Mouse (Mus musculus) G1E (cell line): ENCODE measurements around the gene Slc25a22. TPM values are rescaled to one million over a fixed set of nuclear protein-coding genes. Genes with fewer than 3 reads are reported as not detected.

ENCODE experiments used
- ATAC-seq: 2 replicates; pipeline ENCODE4 v1.8.0; 2016; ENCODE audit warnings: mild to moderate bottlenecking; ENCODE audit not compliant: insufficient number of reproducible peaks, poor library complexity, low FRiP score, severe bottlenecking; ENCODE audit errors: extremely low read depth
- DNase-seq: peaks from one replicate; pipeline ENCODE4 v3.0.0; 2012; ENCODE audit warnings: low spot score
- H3K27me3 ChIP-seq: 2 replicates; pipeline ENCODE4 v1.6.1; 2012; ENCODE audit warnings: mild to moderate bottlenecking, low read length, inconsistent platforms; ENCODE audit not compliant: insufficient read depth
- H3K36me3 ChIP-seq: replicated peaks from 2 replicates; pipeline ENCODE3; 2012; ENCODE audit warnings: mild to moderate bottlenecking, inconsistent platforms
- H3K4me1 ChIP-seq: 2 replicates; pipeline ENCODE4 v1.6.1; 2012; ENCODE audit warnings: low read depth, low read length, inconsistent platforms, mixed read lengths; ENCODE audit not compliant: insufficient read depth
- H3K4me3 ChIP-seq: 2 replicates; pipeline ENCODE4 v1.5.1; 2012; ENCODE audit warnings: low read depth, mild to moderate bottlenecking, inconsistent platforms, low read length, moderate library complexity, mixed read lengths
- H3K9me3 ChIP-seq: replicated peaks from 2 replicates; pipeline ENCODE4 v1.6.1; 2012; ENCODE audit warnings: inconsistent platforms
- CTCF ChIP-seq: IDR thresholded peaks from 2 replicates; pipeline ENCODE4 v1.5.1; 2012; ENCODE audit warnings: low read depth, low read length, inconsistent platforms, mixed read lengths
- GATA1 ChIP-seq: IDR thresholded peaks from 2 replicates; pipeline ENCODE4 v1.6.1; 2012; ENCODE audit warnings: borderline replicate concordance, low read length, inconsistent platforms, mixed read lengths
- GATA2 ChIP-seq: IDR thresholded peaks from 2 replicates; pipeline ENCODE4 v1.6.1; 2012; ENCODE audit warnings: low read depth, low read length, inconsistent platforms, borderline replicate concordance
- POLR2AphosphoS5 ChIP-seq: IDR thresholded peaks from 2 replicates; pipeline ENCODE4 v1.6.1; 2012; ENCODE audit warnings: low read depth, low read length, inconsistent platforms; ENCODE audit not compliant: insufficient replicate concordance
- TAL1 ChIP-seq: conservative IDR thresholded peaks from 2 replicates; pipeline ENCODE4 v1.6.1; 2012; ENCODE audit warnings: low read depth, low read length, inconsistent platforms, mixed read lengths
- polyA plus RNA-seq: library from polyadenylated mRNA; stranded (reverse); fragments of >175 nt; gene quantifications from 2 replicates; pipeline ENCODE4 v1.2.3, GENCODE M21; 2012
- total RNA-seq, 2 experiments: library from RNA; stranded (forward) in 1 of 2; stranded (reverse) in 1 of 2; fragments of 200-1000 nt in 1 of 2; fragments of >200 nt in 1 of 2; fragmentation: Nextera tagmentation in 1 of 2; gene quantifications; 2 replicates each; pipeline ENCODE4 v1.2.3; 2014 to 2017

The Slc25a22 gene
- total and polyA plus RNA-seq, 3 experiments = 3.7 to 51.8 (median 16.3) TPM

GRCm38 (mm10) chr7:141442199-141442598 lies 4.5 kb upstream of the Slc25a22 start:
- peak overlapping the region; percentile 75 for H3K4me3 ChIP-seq
- peaks cover 75% of the 10 kb centered on the region for H3K4me1 ChIP-seq
- H3K9me3 ChIP-seq = no peaks in the 10 kb centered on the region
- no peak for TF ChIP-seq GATA1
- no peak for TF ChIP-seq POLR2AphosphoS5
- no peak for TF ChIP-seq TAL1
- no peak for TF ChIP-seq CTCF
- no peak for TF ChIP-seq GATA2
- DNase-seq (no peak), ATAC-seq (no peak)
- H3K27me3 ChIP-seq = no peaks in the 10 kb centered on the region; the same call in 1 of the 2 replicates
- peaks cover 57% of the 10 kb centered on the region for H3K36me3 ChIP-seq

DNA sequence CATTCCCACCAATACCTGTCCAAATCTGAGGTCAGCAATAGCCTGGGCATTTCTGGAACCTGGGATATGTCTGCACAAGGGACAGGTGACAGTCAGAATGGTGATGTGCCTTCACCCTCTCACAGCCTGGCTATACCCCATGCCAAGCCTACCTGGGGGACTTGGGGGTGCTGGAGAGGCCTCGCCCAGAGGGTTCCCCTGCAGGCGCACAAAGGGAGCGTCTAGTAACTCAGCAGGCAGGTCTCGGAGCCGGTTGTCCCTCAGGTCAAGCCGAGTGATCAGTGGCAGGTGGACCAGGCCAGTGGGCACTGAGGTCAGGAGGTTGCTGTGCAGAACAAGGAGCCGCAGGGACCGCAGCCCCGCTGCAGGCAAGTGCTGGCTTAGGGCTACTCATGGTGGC lies 3.8 kb upstream of the Slc25a22 start:
- TF ChIP-seq GATA2 (no peak), GATA1 (no peak), CTCF (no peak), POLR2AphosphoS5 (no peak), TAL1 (no peak)

GRCm38 (mm10) chr7:141440613-141441012 lies 2.9 kb upstream of the Slc25a22 start:
- ATAC-seq = no peak
- peak; percentile 55; the same call in 1 of the 2 replicates for TF ChIP-seq CTCF
- no peak for TF ChIP-seq GATA1
- no peak for TF ChIP-seq TAL1
- TF ChIP-seq POLR2AphosphoS5 = no peak
- no peak for TF ChIP-seq GATA2
- Histone ChIP-seq H3K4me1 (peaks cover 82% of the 10 kb centered on the region), H3K36me3 (peaks cover 67% of the 10 kb centered on the region), H3K9me3 (no peaks in the 10 kb centered on the region), H3K4me3 (peak overlapping the region; percentile 75; the same call in 1 of the 2 replicates), H3K27me3 (no peaks in the 10 kb centered on the region; the same call in 1 of the 2 replicates)
- no peak for DNase-seq

More for the DNA sequence above, 3.8 kb upstream of the Slc25a22 start:
- H3K36me3 ChIP-seq = peaks cover 58% of the 10 kb centered on the region
- ATAC-seq = no peak
- H3K4me3 ChIP-seq = peak overlapping the region; percentile 75; the same call in 1 of the 2 replicates
- H3K9me3 ChIP-seq = no peaks in the 10 kb centered on the region
- no peak for DNase-seq
- H3K27me3 ChIP-seq = no peaks in the 10 kb centered on the region; the same call in 1 of the 2 replicates
- peaks cover 78% of the 10 kb centered on the region for H3K4me1 ChIP-seq

DNA sequence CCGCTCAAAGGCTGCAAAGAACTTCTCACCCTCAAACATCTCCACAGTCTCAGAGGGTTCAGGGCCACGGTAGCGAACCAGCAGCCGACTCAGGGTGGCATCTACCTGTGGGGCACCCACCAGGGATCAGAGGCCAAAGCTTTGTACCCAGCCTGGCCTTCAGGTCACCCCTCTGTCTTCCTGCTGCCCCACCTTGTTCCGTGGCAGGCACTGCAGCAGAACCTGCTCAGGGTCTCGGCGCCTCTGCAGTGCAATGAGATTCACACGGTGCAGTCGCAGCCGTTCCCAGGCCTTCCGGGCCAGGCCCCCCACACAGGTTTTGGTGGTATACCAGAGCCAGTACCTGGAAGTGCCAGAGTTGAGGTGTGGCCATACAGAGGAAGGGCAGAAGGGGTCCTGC lies 2.1 kb upstream of the Slc25a22 start:
- TF ChIP-seq GATA1 (no peak), GATA2 (no peak), POLR2AphosphoS5 (no peak), TAL1 (no peak), CTCF (no peak)
- no peaks in the 10 kb centered on the region for H3K9me3 ChIP-seq
- H3K4me3 ChIP-seq = no peak overlapping the region
- H3K36me3 ChIP-seq = peaks cover 68% of the 10 kb centered on the region
- H3K27me3 ChIP-seq = no peaks in the 10 kb centered on the region; the same call in 1 of the 2 replicates
- no peak for ATAC-seq
- DNase-seq = no peak
- peaks cover 89% of the 10 kb centered on the region for H3K4me1 ChIP-seq

- DNase-seq (no peak), ATAC-seq (no peak)
- TF ChIP-seq GATA1 = no peak
- TF ChIP-seq TAL1 = no peak
- no peak for TF ChIP-seq POLR2AphosphoS5
- TF ChIP-seq CTCF = no peak
- H3K36me3 ChIP-seq = peaks cover 71% of the 10 kb centered on the region
- no peaks in the 10 kb centered on the region for H3K9me3 ChIP-seq
- H3K4me3 ChIP-seq = no peak overlapping the region
- no peaks in the 10 kb centered on the region; the same call in 1 of the 2 replicates for H3K27me3 ChIP-seq
- H3K4me1 ChIP-seq = peaks cover 89% of the 10 kb centered on the region
Measured at GRCm38 (mm10) chr7:141439140-141439679, 1.5 kb upstream of the Slc25a22 start.

- H3K36me3 ChIP-seq = peaks cover 79% of the 10 kb centered on the region
- no peaks in the 10 kb centered on the region; the same call in 1 of the 2 replicates for H3K27me3 ChIP-seq
- peaks cover 92% of the 10 kb centered on the region for H3K4me1 ChIP-seq
- TF ChIP-seq GATA2 (no peak), CTCF (no peak), POLR2AphosphoS5 (no peak), GATA1 (no peak), TAL1 (no peak)
- H3K9me3 ChIP-seq = no peaks in the 10 kb centered on the region
- DNase-seq (no peak), ATAC-seq (no peak)
- H3K4me3 ChIP-seq = no peak overlapping the region
Measured at GRCm38 (mm10) chr7:141438201-141438968, 693 bp upstream of the Slc25a22 start.
